11 mouse cellular contexts compared by ENCODE assay signal in genomic region chr6:134208180-134208952, GRCm38 (mm10).
A peak's percentile ranks its signal among the peaks of the same experiment; 100 is the strongest.
DNase-seq lines count a peak whose midpoint lies in the region; ATAC-seq lines count a peak whose summit lies in the region.
"Had no signal": no experiment of that assay in that cellular context is flagged by ENCODE, and none has a peak within 500 bp of the region (broad histone marks: within the 10 kb centered on the region; RNA-seq: fewer than 3 reads in every experiment).

No protein-coding gene starts in this region.

- peak overlapping the region; percentile 66 for H3K27ac ChIP-seq in heart, embryonic 12.5 days (ENCODE audit: poor library complexity, severe bottlenecking)
- H3K27ac ChIP-seq in midbrain, embryonic 16.5 days (ENCODE audit: low read length), result peak overlapping the region; percentile 3
- H3K27ac ChIP-seq: embryonic facial prominence, embryonic 12.5 days; kidney, embryonic 15.5 days; liver, embryonic 15.5 days had no signal

- H3K9me3 ChIP-seq in heart, embryonic 12.5 days (replicated peaks), result no peaks in the 10 kb centered on the region
- H3K9me3 ChIP-seq in midbrain, embryonic 16.5 days (replicated peaks; ENCODE audit: control insufficient read depth, low read length, poor library complexity, severe bottlenecking), result no peaks in the 10 kb centered on the region
- H3K9me3 ChIP-seq: embryonic facial prominence, embryonic 12.5 days; kidney, embryonic 15.5 days; liver, embryonic 15.5 days had no signal

- 67% methylated on average over 14 of the region's 14 CpGs for WGBS in heart, embryonic 12.5 days
- WGBS in midbrain, embryonic 16.5 days, result 42% methylated on average over 14 of the region's 14 CpGs

- H3K4me3 ChIP-seq in heart, embryonic 12.5 days, result no peak overlapping the region
- no peak overlapping the region for H3K4me3 ChIP-seq in midbrain, embryonic 16.5 days (ENCODE audit: low read depth, low read length)
- H3K4me3 ChIP-seq: embryonic facial prominence, embryonic 12.5 days; kidney, embryonic 15.5 days; liver, embryonic 15.5 days had no signal

- DNase-seq in heart, adult 11 months, result peak; percentile 91
- no peak for DNase-seq in heart, postnatal 14 days
- DNase-seq in Muller cell, postnatal 12 days (ENCODE audit: inconsistent ontology term), result peak; percentile 93
- DNase-seq in spleen, postnatal 10 days (ENCODE audit: low spot score in 2 of 2), result no peak
- DNase-seq in right cerebral cortex, postnatal 25 days, result no peak
- DNase-seq in layer of hippocampus, adult 9-10 months (ENCODE audit: low spot score), result no peak

- intact Hi-C loops in heart, postnatal 14 days (cut with DNase I), result no loop called here

- no peaks in the 10 kb centered on the region for H3K36me3 ChIP-seq in heart, embryonic 12.5 days
- no peaks in the 10 kb centered on the region for H3K36me3 ChIP-seq in midbrain, embryonic 16.5 days (ENCODE audit: control insufficient read depth, insufficient read depth, low read length)
- H3K36me3 ChIP-seq: embryonic facial prominence, embryonic 12.5 days; kidney, embryonic 15.5 days; liver, embryonic 15.5 days had no signal

- H3K4me2 ChIP-seq in heart, embryonic 12.5 days, result peak overlapping the region; percentile 37
- peak overlapping the region; percentile 15; the same call in 1 of the 2 replicates for H3K4me2 ChIP-seq in midbrain, embryonic 16.5 days (ENCODE audit: low read length)
- H3K4me2 ChIP-seq: embryonic facial prominence, embryonic 12.5 days; kidney, embryonic 15.5 days; liver, embryonic 15.5 days had no signal

- 0 out of 2 replicates have a peak overlapping the region, but pooled peaks have one; percentile 46 for H3K9ac ChIP-seq in heart, embryonic 12.5 days
- H3K9ac ChIP-seq in midbrain, embryonic 16.5 days (ENCODE audit: low read depth, low read length), result no peak overlapping the region
- H3K9ac ChIP-seq: embryonic facial prominence, embryonic 12.5 days; kidney, embryonic 15.5 days; liver, embryonic 15.5 days had no signal

- no peak for ATAC-seq in heart, embryonic 12.5 days (ENCODE audit: insufficient number of reproducible peaks, low FRiP score)
- peak; percentile 33; the same call in 1 of the 2 replicates for ATAC-seq in midbrain, embryonic 16.5 days

- no peaks in the 10 kb centered on the region for H3K27me3 ChIP-seq in heart, embryonic 12.5 days (replicated peaks)
- H3K27me3 ChIP-seq in midbrain, embryonic 16.5 days (ENCODE audit: control insufficient read depth, insufficient read depth, low read depth, low read length), result no peaks in the 10 kb centered on the region
- H3K27me3 ChIP-seq: embryonic facial prominence, embryonic 12.5 days; kidney, embryonic 15.5 days; liver, embryonic 15.5 days had no signal

- peaks cover 70% of the 10 kb centered on the region for H3K4me1 ChIP-seq in heart, embryonic 12.5 days (replicated peaks)
- H3K4me1 ChIP-seq in midbrain, embryonic 16.5 days (ENCODE audit: control insufficient read depth, insufficient read depth, low read length), result peaks cover 14% of the 10 kb centered on the region

Comparison
In these comparisons a context has a peak if more than half of its experiments do, and no peak if none do; other contexts are left out.
1. DNase-seq: peak in heart, adult 11 months (single experiment) and Muller cell, postnatal 12 days (single experiment); none in heart, postnatal 14 days (0 of 2), spleen, postnatal 10 days (0 of 2), right cerebral cortex, postnatal 25 days (single experiment) and layer of hippocampus, adult 9-10 months (single experiment).